Mouse (Mus musculus) adrenal gland, adult 8-10 months (tissue): ENCODE results near the gene Nop16. TPM values are rescaled to one million over a fixed set of nuclear protein-coding genes. Genes with fewer than 3 reads are reported as not detected.

Source experiments
- DNase-seq: peaks from one replicate; pipeline ENCODE4 v3.0.0; 2022
- microRNA-seq, 2 experiments: library from miRNA; unstranded; fragments of <30 nt; microRNA quantifications; one replicate each; pipeline ENCODE4 v1.2.0; 2022
- total RNA-seq, 4 experiments: library from RNA; stranded (reverse); gene quantifications; 2 replicates each; pipeline ENCODE4 v1.2.4; 2022

Nop16 gene
- total RNA-seq, 4 experiments from 2014 or later, result 45.5 to 56.7 (median 51.8) TPM

- DNase-seq, result no peak
Observed at GRCm38 (mm10) chr13:54559656-54560055, 30.2 kb downstream of the Nop16 start.

- DNase-seq, result no peak
Observed at GRCm38 (mm10) chr13:54557652-54558051, 32.2 kb downstream of the Nop16 start.

GRCm38 (mm10) chr13:54556796-54557195 is 33.1 kb downstream of the Nop16 start:
- no peak for DNase-seq

GRCm38 (mm10) chr13:54556176-54556575 is 33.7 kb downstream of the Nop16 start:
- no peak for DNase-seq

GRCm38 (mm10) chr13:54548036-54548435 is 41.9 kb downstream of the Nop16 start:
- DNase-seq, result no peak

Small RNA genes lying within 50 kb of the gene (microRNA-seq; reads per million reads assigned to microRNA genes)
- gene Gm24195, result 0 reads per million in 2 experiments

Other genes with a start within 250 kb of the Nop16 start
- 10 to 100 TPM; 20.8 to 47.3 (median 33.3) TPM for gene Cplx2, start 218.7 kb downstream of the Nop16 start, total RNA-seq
- gene Thoc3, start 121.2 kb downstream of the Nop16 start, total RNA-seq, result 10 to 100 TPM; 44.4 to 51.6 (median 48.7) TPM
- 10 to 100 TPM; 13.5 to 56.8 (median 26.1) TPM for gene Simc1, start 86.3 kb downstream of the Nop16 start, total RNA-seq
- 100 to 1,000 TPM; 162 to 193 (median 173) TPM for gene 4833439L19Rik, start 24.7 kb downstream of the Nop16 start, total RNA-seq
- 10 to 100 TPM; 55.4 to 77.4 (median 62.0) TPM for gene Arl10, start 15.1 kb downstream of the Nop16 start, total RNA-seq
- 100 to 1,000 TPM; 214 to 224 (median 218) TPM for gene Higd2a, start 117 bp upstream of the Nop16 start, total RNA-seq
- 100 to 1,000 TPM in 2 of 4 experiments, 10 to 100 TPM in 2; 79.4 to 163 (median 115) TPM for gene Cltb, start 21.3 kb upstream of the Nop16 start, total RNA-seq
- gene Faf2, start 31.7 kb upstream of the Nop16 start, total RNA-seq, result 10 to 100 TPM; 77.1 to 94.3 (median 86.7) TPM
- gene Rnf44, start 103.8 kb upstream of the Nop16 start, total RNA-seq, result 100 to 1,000 TPM; 117 to 123 (median 122) TPM
- gene Cdhr2, start 111.4 kb upstream of the Nop16 start, total RNA-seq, result not detected
- 1 to 10 TPM; 4.0 to 6.4 (median 4.2) TPM for gene Gprin1, start 159.8 kb upstream of the Nop16 start, total RNA-seq
- gene Sncb, start 176.5 kb upstream of the Nop16 start, total RNA-seq, result 1 to 10 TPM; 1.8 to 5.6 (median 3.5) TPM
- not detected for gene Eif4e1b, start 193.9 kb upstream of the Nop16 start, total RNA-seq
- gene Tspan17, start 199.3 kb upstream of the Nop16 start, total RNA-seq, result 10 to 100 TPM; 38.8 to 45.1 (median 41.8) TPM